Mouse (Mus musculus) kidney, adult 2 months (tissue): ENCODE measurements around the gene Sp110.
"Not testable (repeated sequence)": the region's sequence is repeated elsewhere in the genome, so short reads cannot be mapped to it uniquely, and the experiment has no call there.

ENCODE experiments used
- CTCF ChIP-seq: fragments of 200-500 bp; conservative IDR thresholded peaks from 2 replicates; pipeline ENCODE4 v1.5.1; 2011; ENCODE audit warnings: low read depth, mild to moderate bottlenecking, control low read depth, low read length, moderate library complexity, mixed read lengths; ENCODE audit not compliant: insufficient read depth, insufficient read length
- POLR2A ChIP-seq: fragments of 200-500 bp; IDR thresholded peaks from one replicate; pipeline ENCODE4 v1.6.1; 2011; ENCODE audit warnings: low read depth, low read length, control low read depth

GRCm38 (mm10) chr1:85608361-85608760 lies 9.7 kb upstream of the Sp110 start:
- TF ChIP-seq CTCF, POLR2A: not testable (repeated sequence)
